Mouse (Mus musculus) CH12.LX (cell line): ENCODE measurements around the gene Slc9a1. TPM values are rescaled to one million over a fixed set of nuclear protein-coding genes. Genes with fewer than 3 reads are reported as not detected.

Source experiments
- DNase-seq: peaks from one replicate; pipeline ENCODE4 v3.0.0-alpha.2; 2013; ENCODE audit errors: extremely low read depth
- H3K27ac ChIP-seq: 2 replicates; pipeline ENCODE4 v1.5.1; 2012; ENCODE audit warnings: low read depth, mild to moderate bottlenecking, control low read depth, moderate library complexity; ENCODE audit not compliant: insufficient read depth
- H3K27me3 ChIP-seq: replicated peaks from 2 replicates; pipeline ENCODE3; 2012; ENCODE audit warnings: inconsistent platforms
- H3K36me3 ChIP-seq, 2 experiments: replicated peaks in 1 of 2; 2 replicates each; pipeline versions ENCODE3 to v1.6.1; 2012; ENCODE audit warnings: inconsistent platforms in 1 of 2, low read length in 1 of 2, mild to moderate bottlenecking in 1 of 2, mixed read lengths in 1 of 2, moderate library complexity in 1 of 2; ENCODE audit not compliant: control insufficient read depth in 1 of 2, insufficient read depth in 1 of 2
- H3K4me1 ChIP-seq, 2 experiments: 2 replicates each; pipeline ENCODE4 v1.6.1; 2012; ENCODE audit warnings: inconsistent platforms in 1 of 2, moderate library complexity in 1 of 2; ENCODE audit not compliant: insufficient read depth in 2 of 2, control insufficient read depth in 1 of 2
- H3K4me2 ChIP-seq: 2 replicates; pipeline ENCODE4 v1.6.1; 2012; ENCODE audit warnings: low read depth, mild to moderate bottlenecking, control low read depth; ENCODE audit not compliant: poor library complexity, insufficient read depth, severe bottlenecking
- H3K4me3 ChIP-seq, 3 experiments: fragments of 150-350 bp in 1 of 3; sonication (generic) in 1 of 3; replicated peaks in 1 of 3; 2 replicates each; pipeline versions ENCODE3 to v1.5.1; 2011 to 2012; ENCODE audit warnings: low read depth in 2 of 3, low read length in 2 of 3, mild to moderate bottlenecking in 2 of 3, moderate library complexity in 2 of 3, control low read depth in 1 of 3, improper control_type of control experiment in 1 of 3, inconsistent platforms in 1 of 3, mixed read lengths in 1 of 3; ENCODE audit not compliant: poor library complexity in 1 of 3
- H3K79me2 ChIP-seq: replicated peaks from 2 replicates; pipeline ENCODE4 v1.6.1; 2012; ENCODE audit warnings: mild to moderate bottlenecking, moderate library complexity; ENCODE audit not compliant: control insufficient read depth, poor library complexity, insufficient read depth, severe bottlenecking; ENCODE audit errors: extremely low read depth
- H3K9ac ChIP-seq: 2 replicates; pipeline ENCODE4 v1.6.1; 2012; ENCODE audit warnings: low read depth, mild to moderate bottlenecking, control low read depth, moderate library complexity; ENCODE audit not compliant: insufficient read depth
- H3K9me3 ChIP-seq: replicated peaks from 2 replicates; pipeline ENCODE3; 2012; ENCODE audit warnings: low read length, inconsistent platforms, mixed read lengths
- CHD1 ChIP-seq: IDR thresholded peaks from 2 replicates; pipeline ENCODE4 v1.6.1; 2012; ENCODE audit warnings: low read depth, low read length, improper control_type of control experiment, inconsistent platforms
- CTCF ChIP-seq, 2 experiments: IDR thresholded peaks in 1 of 2; conservative IDR thresholded peaks in 1 of 2; 2 replicates each; pipeline ENCODE4 v1.5.1; 2011 to 2012; ENCODE audit warnings: low read depth in 2 of 2, low read length in 2 of 2, improper control_type of control experiment in 1 of 2, inconsistent platforms in 1 of 2, mild to moderate bottlenecking in 1 of 2, moderate library complexity in 1 of 2
- ETS1 ChIP-seq: conservative IDR thresholded peaks from 2 replicates; pipeline ENCODE4 v1.6.1; 2012; ENCODE audit warnings: low read depth, mild to moderate bottlenecking, inconsistent platforms, low read length, improper control_type of control experiment, moderate library complexity
- HCFC1 ChIP-seq: IDR thresholded peaks from 2 replicates; pipeline ENCODE4 v1.6.1; 2012; ENCODE audit warnings: low read depth, mild to moderate bottlenecking, inconsistent platforms, low read length, improper control_type of control experiment
- IRF4 ChIP-seq: IDR thresholded peaks from 2 replicates; pipeline ENCODE4 v1.6.1; 2014; ENCODE audit warnings: low read depth, mild to moderate bottlenecking, inconsistent platforms, low read length, improper control_type of control experiment
- MAFK ChIP-seq: IDR thresholded peaks from 2 replicates; pipeline ENCODE4 v1.6.1; 2011; ENCODE audit warnings: low read length, improper control_type of control experiment; ENCODE audit not compliant: insufficient replicate concordance
- MEF2A ChIP-seq: IDR thresholded peaks from 2 replicates; pipeline ENCODE4 v1.6.1; 2014; ENCODE audit warnings: low read depth, mild to moderate bottlenecking, inconsistent platforms, low read length, improper control_type of control experiment, borderline replicate concordance
- MXI1 ChIP-seq: IDR thresholded peaks from 2 replicates; pipeline ENCODE4 v1.6.1; 2011; ENCODE audit warnings: mild to moderate bottlenecking, low read depth, low read length, improper control_type of control experiment
- MYC ChIP-seq: IDR thresholded peaks from 2 replicates; pipeline ENCODE4 v1.6.1; 2011; ENCODE audit warnings: low read depth, mild to moderate bottlenecking, improper control_type of control experiment, low read length
- NRF1 ChIP-seq: IDR thresholded peaks from 2 replicates; pipeline ENCODE4 v1.6.1; 2014; ENCODE audit warnings: low read depth, mild to moderate bottlenecking, inconsistent platforms, low read length, improper control_type of control experiment, moderate library complexity
- RAD21 ChIP-seq: IDR thresholded peaks from 2 replicates; pipeline ENCODE4 v1.6.1; 2011; ENCODE audit warnings: low read depth, mild to moderate bottlenecking, low read length, improper control_type of control experiment, moderate library complexity
- RCOR1 ChIP-seq: conservative IDR thresholded peaks from 2 replicates; pipeline ENCODE4 v1.6.1; 2012; ENCODE audit warnings: low read depth, mild to moderate bottlenecking, inconsistent platforms, low read length, improper control_type of control experiment
- SMC3 ChIP-seq: IDR thresholded peaks from 2 replicates; pipeline ENCODE4 v1.6.1; 2011; ENCODE audit warnings: low read depth, low read length, improper control_type of control experiment
- TCF12 ChIP-seq: IDR thresholded peaks from 2 replicates; pipeline ENCODE4 v1.6.1; 2014; ENCODE audit warnings: low read depth, mild to moderate bottlenecking, inconsistent platforms, low read length, improper control_type of control experiment
- UBTF ChIP-seq: IDR thresholded peaks from 2 replicates; pipeline ENCODE4 v1.6.1; 2012; ENCODE audit warnings: low read depth, mild to moderate bottlenecking, inconsistent platforms, low read length, improper control_type of control experiment, moderate library complexity
- ZKSCAN1 ChIP-seq: IDR thresholded peaks from 2 replicates; pipeline ENCODE4 v1.6.1; 2012; ENCODE audit warnings: low read depth, inconsistent platforms, low read length, improper control_type of control experiment, borderline replicate concordance
- ZNF384 ChIP-seq: IDR thresholded peaks from 2 replicates; pipeline ENCODE4 v1.6.1; 2012; ENCODE audit warnings: low read depth, low read length, improper control_type of control experiment, inconsistent platforms
- dilution Hi-C: fragments of 300-500 bp; cut with MboI; formaldehyde crosslinking; loops from 2 replicates; pipeline ENCODE4 v1.14.3; 2020; ENCODE audit warnings: low sequenced_read_pairs; ENCODE audit not compliant: extremely low pct_unique_long_range_greater_than_20kb, extremely low pct_ligation_motif_present
- in situ Hi-C: fragments of 300-500 bp; cut with MboI; formaldehyde crosslinking; loops from 3 replicates; pipeline ENCODE4 v1.14.3; 2019; ENCODE audit warnings: low sequenced_read_pairs, low pct_ligation_motif_present, low pct_unique_long_range_greater_than_20kb, mixed read lengths
- polyA plus RNA-seq: library from polyadenylated mRNA; unstranded; fragments of >175 nt; gene quantifications from 2 replicates; pipeline ENCODE4 v1.2.1, GENCODE M21; 2012; ENCODE audit warnings: low read depth; ENCODE audit not compliant: insufficient read length
- total RNA-seq, 2 experiments: library from RNA; depleted of rRNA; stranded (reverse); fragments of 300-350 nt in 1 of 2; fragments of >200 nt in 1 of 2; gene quantifications; 2 replicates each; pipeline ENCODE4 v1.2.3; 2012 to 2014

Slc9a1 gene
- total and polyA plus RNA-seq, 3 experiments, result 0.66 to 16.7 (median 4.7) TPM

DNA sequence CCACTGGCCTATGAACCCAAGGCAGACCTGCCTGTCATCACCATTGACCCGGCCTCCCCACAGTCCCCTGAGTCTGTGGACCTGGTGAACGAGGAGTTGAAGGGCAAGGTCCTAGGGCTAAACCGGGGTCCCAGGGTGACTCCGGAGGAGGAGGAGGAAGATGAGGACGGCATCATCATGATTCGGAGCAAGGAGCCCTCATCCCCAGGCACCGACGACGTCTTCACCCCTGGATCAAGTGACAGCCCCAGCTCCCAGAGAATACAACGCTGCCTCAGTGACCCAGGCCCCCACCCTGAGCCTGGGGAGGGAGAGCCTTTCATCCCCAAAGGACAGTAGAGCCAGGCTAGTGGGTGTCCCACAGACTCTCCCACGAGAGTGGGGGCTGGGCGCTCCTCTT lies 52.5 kb downstream of the Slc9a1 start:
- DNase-seq, result no peak
- Histone ChIP-seq H3K4me1 (peaks cover under 1 to 9% of the 10 kb centered on the region in 2 experiments; a peak in 2 of 4 replicates), H3K4me2 (no peak overlapping the region), H3K9me3 (no peaks in the 10 kb centered on the region), H3K27me3 (no peaks in the 10 kb centered on the region), H3K9ac (no peak overlapping the region), H3K27ac (no peak overlapping the region), H3K79me2 (no peaks in the 10 kb centered on the region), H3K36me3 (peaks cover 41 to 68% of the 10 kb centered on the region in 2 experiments), H3K4me3 (no peak overlapping the region)
- in situ Hi-C loops (no loop called here), dilution Hi-C loops (no loop called here)
- no peak for TF ChIP-seq ETS1

- Histone ChIP-seq H3K9me3 (no peaks in the 10 kb centered on the region), H3K4me1 (peaks cover 5 to 15% of the 10 kb centered on the region in 2 experiments; a peak in 3 of 4 replicates), H3K4me3 (no peak overlapping the region), H3K9ac (no peak overlapping the region)
- no peak for TF ChIP-seq MEF2A
- TF ChIP-seq, all 38 proteins: peak for 0
- no peak for DNase-seq
- no peaks in the 10 kb centered on the region for H3K27me3 ChIP-seq
- no peaks in the 10 kb centered on the region for H3K79me2 ChIP-seq
- in situ Hi-C loops (no loop called here), dilution Hi-C loops (no loop called here)
- no peak overlapping the region for H3K27ac ChIP-seq
- no peak overlapping the region for H3K4me2 ChIP-seq
- H3K36me3 ChIP-seq, result peaks cover 38 to 61% of the 10 kb centered on the region in 2 experiments
Measured at GRCm38 (mm10) chr4:133422601-133423000, 53.1 kb downstream of the Slc9a1 start.

DNA sequence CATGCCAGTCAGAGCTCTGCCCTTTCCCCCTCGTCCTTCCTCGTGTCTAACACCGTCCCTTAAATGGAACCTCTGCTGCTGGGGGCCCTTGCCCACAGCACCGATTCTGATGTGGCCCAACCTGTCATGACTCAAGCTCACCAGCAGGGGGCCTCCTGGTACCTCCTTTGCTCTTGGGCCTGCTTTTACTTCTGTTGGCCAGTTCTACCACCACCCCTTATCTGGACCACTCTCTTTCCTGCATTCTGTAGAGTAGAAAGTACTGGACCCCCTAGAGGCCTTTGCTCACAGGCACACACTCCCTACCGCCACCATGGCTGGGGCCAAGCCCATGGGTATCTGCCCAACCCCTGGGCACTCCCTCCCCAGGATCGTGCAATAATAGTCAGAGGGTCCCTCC lies 53.6 kb downstream of the Slc9a1 start:
- dilution Hi-C loops (no loop called here), in situ Hi-C loops (no loop called here)
- Histone ChIP-seq H3K9me3 (no peaks in the 10 kb centered on the region), H3K9ac (no peak overlapping the region), H3K79me2 (no peaks in the 10 kb centered on the region), H3K27me3 (no peaks in the 10 kb centered on the region), H3K27ac (no peak overlapping the region), H3K36me3 (peaks cover 33 to 56% of the 10 kb centered on the region in 2 experiments), H3K4me3 (no peak overlapping the region), H3K4me2 (no peak overlapping the region), H3K4me1 (peaks cover 8 to 18% of the 10 kb centered on the region in 2 experiments; a peak in 3 of 4 replicates)
- peak; percentile 35 for DNase-seq
- TF ChIP-seq MEF2A, result no peak
- no peak for TF ChIP-seq HCFC1
- TF ChIP-seq ZKSCAN1, result no peak
- no peak for TF ChIP-seq MYC
- no peak for TF ChIP-seq IRF4
- TF ChIP-seq ZNF384, result no peak
- TF ChIP-seq NRF1, result no peak
- TF ChIP-seq CTCF (conservative IDR thresholded peaks at IDR 0.05 in 1 of 2, IDR thresholded peaks at IDR 0.05 in 1 of 2; ENCODE audit: low read depth in 2 of 2, low read length in 2 of 2), result peak; percentile 72
- TF ChIP-seq ETS1, result no peak
- TF ChIP-seq MXI1, result no peak
- no peak for TF ChIP-seq RCOR1
- TF ChIP-seq SMC3, result peak; percentile 59
- peak; percentile 48 for TF ChIP-seq RAD21
- TF ChIP-seq CHD1, result no peak
- no peak for TF ChIP-seq UBTF
- no peak for TF ChIP-seq MAFK
- no peak for TF ChIP-seq TCF12
